Mouse (Mus musculus) kidney, postnatal 25 days (tissue): ENCODE results near the gene Peli1.
A peak's percentile ranks its signal among the peaks of the same experiment; 100 is the strongest.

Experiments
- DNase-seq, 2 experiments: peaks; one replicate each; pipeline ENCODE4 v3.0.0; 2021; ENCODE audit warnings: mixed read lengths in 2 of 2

The Peli1 gene

GRCm38 (mm10) chr11:21093081-21093815 lies 2.2 kb downstream of the Peli1 start:
- DNase-seq = no peak

DNA sequence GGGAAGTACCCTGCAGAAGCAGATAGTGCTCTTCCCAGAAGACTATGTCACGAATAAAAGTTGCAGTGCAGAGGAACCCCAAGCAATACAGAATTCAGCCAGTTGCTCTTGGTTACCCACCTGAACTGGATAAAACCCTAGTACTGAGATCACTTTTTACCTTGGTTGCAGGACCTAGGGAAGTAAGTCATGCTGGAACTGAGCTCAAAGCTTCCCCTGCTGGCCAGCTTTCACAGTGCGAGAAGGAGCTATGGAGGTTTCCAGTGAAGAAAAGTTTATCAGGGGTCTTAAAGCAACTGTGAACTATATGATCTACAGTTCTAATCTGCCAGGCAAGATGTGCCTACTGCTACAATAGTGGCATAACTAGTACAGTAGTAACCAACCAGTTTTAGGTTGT lies 5.5 kb downstream of the Peli1 start:
- peak in 1 of 2 experiments; percentile 5 for DNase-seq

DNA sequence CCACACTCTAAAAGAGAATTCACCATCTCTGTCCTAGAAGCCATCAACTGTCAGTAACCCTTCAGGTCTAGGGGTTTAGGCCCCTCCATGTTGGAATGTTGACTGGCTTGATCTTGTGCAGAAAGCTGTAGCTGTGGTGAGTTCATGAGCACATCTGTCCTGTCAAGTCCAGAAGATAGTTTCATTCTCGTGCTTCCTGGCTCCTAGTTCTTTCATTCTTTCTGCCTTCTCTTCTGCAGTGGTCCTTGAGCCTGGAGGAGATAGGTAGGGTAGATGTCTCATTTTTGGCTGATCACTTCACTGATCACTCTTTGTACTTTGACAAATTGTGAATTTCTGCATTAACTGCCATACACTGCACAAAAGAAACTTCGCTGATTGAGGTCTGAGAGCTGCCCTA lies 7.4 kb downstream of the Peli1 start:
- DNase-seq = no peak

GRCm38 (mm10) chr11:21100704-21101103 lies 9.6 kb downstream of the Peli1 start:
- DNase-seq = no peak

GRCm38 (mm10) chr11:21101286-21101685 lies 10.2 kb downstream of the Peli1 start:
- no peak for DNase-seq

DNA sequence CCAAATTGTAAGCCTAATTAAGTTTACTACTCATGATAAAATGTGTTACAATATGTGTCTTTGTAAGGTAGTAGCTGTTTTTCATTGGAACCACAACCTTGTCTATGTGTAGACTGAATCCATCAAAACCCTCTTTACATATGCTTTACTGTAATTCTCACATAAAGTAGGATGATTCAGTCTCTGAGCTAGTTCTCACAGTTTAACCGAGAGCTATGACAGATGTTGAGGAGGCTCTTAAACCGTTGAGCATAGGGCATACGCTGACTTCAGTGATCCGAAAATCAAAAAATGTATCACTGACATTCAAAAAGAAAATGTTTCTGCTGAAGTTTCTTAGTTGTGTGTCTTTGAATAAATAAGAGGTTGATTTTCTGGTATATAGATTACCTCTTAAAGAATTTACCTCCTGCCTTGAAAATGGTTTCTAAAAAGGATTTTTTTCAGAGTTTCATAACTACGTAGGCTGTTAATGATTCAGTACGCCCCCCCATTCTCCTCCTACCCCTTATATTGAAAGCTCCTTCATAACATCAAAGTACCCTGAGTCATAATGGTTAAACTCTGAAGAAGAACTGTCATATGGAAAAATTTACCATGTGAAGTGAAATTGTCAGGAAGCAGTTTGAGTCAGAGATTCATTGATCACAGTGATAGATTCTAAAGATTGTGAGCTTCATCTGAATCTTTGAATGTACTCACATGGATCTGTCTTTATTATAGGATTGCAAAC lies 11.3 kb downstream of the Peli1 start:
- DNase-seq = no peak

- no peak for DNase-seq
These were observed 12.1 kb downstream of the Peli1 start for GRCm38 (mm10) chr11:21103186-21103585.

DNA sequence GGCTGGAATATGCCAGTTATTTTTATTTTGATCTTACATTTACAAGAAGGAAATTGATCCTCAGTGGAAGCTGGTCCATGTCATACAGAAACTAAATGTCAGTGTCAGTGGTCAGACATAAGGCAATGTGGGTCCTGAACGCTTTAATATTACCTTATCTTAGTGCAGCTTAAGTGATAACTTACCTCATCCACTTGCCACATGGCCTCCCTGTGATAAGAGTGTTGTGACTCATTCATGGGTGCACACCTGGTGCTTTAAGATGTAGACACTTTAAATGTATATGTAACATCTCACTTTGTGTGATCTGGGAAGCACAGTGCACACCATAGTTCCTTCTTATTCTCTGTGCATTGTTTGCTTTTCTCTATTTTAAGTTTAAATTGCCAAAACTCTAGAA lies 14.3 kb downstream of the Peli1 start:
- DNase-seq = no peak

DNA sequence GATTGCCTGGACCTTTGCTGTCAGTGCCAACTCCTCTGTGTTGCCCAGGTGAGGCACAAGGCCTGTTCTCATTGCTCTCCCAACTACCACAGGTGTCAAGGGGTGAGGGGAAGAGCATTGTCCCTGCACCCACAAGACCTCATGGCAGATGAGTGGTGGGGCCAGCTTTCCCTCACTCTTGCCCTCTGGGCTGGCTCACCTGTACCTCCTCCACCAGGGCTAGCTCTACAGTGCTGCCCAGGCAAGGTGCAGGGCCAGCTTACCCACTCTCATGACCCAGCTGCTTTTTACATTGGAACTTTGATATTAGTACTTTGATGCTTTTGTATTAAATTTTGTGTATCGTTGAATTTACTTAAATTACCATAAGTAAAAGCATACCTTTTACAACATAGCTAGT lies 16.0 kb downstream of the Peli1 start:
- no peak for DNase-seq

DNA sequence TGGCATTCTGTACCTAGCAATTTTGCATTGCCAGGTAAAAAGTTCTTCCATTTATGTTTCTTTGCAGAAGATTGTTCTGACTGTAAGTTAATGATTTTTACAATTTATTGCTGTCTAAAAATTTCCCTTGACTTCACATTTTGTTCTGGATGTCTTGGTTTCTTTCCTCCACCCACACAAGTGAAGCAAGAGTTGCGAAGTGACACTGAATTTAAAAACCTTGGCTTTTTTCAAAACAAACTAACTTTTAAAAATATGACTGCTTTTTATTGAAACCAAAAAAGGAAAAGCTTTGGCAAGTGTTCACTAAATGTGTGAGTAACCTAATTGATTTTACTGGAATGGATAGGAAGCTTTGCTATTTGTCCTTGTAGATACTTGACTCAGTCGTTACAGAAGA lies 18.2 kb downstream of the Peli1 start:
- DNase-seq = no peak

GRCm38 (mm10) chr11:21114516-21114915 lies 23.4 kb downstream of the Peli1 start:
- DNase-seq = no peak

- no peak for DNase-seq
These were observed 24.7 kb downstream of the Peli1 start for GRCm38 (mm10) chr11:21115804-21116203.

DNA sequence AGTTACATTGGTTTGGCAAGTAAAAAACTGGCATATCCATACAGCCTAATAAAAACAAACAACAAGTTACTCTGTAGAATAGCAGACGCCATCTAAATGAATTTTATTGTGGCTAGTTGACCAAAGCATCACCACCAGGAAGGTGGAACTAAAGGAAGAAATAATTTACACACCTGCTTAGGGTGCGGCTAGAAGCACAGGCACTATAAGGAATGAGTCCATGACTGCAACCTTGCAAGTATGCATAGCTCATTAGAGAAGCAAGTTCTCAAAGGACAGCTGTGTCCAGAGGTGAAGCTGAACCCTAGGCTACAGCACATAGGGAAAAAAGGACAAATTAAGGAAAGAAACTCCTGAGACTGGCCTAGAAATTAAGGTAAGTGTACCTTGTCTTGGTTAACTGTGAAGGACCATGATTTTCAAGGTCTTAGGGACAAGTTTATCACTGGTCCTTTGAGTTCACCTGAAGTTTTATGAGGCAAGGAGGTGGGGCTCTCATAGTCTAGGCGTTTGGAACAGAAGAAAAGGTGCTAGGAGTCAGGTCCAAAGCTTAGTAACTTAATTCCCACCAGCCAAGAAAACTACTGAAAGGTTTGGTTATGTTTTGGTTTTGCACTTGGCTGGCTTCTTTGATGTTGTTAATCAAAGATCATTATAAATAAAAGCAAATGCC lies 25.7 kb downstream of the Peli1 start:
- no peak for DNase-seq

GRCm38 (mm10) chr11:21121737-21122136 lies 30.6 kb downstream of the Peli1 start:
- DNase-seq = no peak

DNA sequence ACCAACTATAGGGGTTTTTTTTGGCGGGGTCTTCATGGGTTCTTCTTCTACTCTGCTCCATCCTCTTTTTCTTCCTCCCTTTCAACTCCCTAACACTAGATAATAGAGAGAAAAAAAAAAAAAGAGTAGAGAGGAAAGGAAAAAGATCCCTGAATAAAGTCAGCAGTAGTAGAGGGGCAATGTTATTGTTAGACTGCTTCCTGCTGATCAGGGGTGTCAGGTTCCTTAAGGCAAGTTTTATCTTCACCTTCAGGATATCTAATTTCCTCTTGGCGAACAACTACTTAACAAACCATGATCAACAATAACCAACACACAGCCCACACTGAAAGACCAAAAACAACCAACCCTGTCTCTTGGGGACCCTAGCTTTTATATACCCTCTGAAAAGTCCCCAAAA lies 31.3 kb downstream of the Peli1 start:
- no peak for DNase-seq

GRCm38 (mm10) chr11:21131692-21132091 lies 40.6 kb downstream of the Peli1 start:
- DNase-seq = no peak

DNA sequence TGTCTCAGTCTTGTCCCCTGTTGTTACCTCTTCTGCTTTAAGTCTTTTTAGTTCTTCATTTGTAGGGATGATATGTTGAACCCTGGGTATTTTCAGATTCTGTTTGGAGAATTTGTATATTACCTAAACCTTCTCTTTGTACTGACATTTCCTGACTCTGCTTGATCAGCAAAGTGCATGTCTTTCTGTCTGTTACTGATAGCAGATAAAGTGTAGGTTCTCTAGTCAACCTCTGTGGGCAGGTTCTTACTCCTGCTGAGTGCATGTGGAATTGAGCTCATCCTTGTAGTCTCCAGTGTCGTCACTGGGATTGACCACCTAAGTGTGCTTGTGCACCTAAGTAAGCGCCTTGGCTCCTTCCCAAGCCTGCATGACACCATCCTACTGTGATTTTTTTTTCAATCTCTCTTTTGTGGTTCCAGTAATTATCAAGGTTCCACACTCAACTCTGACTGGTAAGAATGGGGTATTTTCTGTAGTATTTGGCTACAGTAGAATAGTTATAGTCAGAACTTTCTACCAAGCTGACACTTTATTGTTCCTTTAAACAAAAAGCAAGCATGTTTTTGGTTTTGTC lies 43.9 kb downstream of the Peli1 start:
- no peak for DNase-seq

- no peak for DNase-seq
These were observed 48.4 kb downstream of the Peli1 start for GRCm38 (mm10) chr11:21139453-21139852.

- no peak for DNase-seq
These were observed 50.2 kb downstream of the Peli1 start for GRCm38 (mm10) chr11:21141242-21141641.

DNA sequence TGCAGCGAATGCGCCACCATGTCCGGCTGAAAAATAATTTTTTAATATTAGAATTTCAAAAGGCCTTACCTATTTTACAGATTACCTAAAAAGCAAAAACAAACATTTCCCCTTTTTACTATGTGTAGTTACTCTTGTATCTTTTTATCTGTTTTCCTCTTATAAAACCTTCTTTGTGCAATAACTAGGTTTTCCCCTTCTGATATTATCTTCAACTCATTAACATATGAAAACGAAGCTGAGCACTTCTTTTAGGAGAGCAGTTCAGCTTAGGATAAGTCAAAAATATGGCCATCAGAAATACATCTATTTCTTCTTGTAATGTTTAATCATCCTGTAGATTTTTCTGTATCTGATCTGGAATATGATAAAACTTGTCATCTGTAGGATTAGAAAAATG lies 50.7 kb downstream of the Peli1 start:
- DNase-seq = no peak

DNA sequence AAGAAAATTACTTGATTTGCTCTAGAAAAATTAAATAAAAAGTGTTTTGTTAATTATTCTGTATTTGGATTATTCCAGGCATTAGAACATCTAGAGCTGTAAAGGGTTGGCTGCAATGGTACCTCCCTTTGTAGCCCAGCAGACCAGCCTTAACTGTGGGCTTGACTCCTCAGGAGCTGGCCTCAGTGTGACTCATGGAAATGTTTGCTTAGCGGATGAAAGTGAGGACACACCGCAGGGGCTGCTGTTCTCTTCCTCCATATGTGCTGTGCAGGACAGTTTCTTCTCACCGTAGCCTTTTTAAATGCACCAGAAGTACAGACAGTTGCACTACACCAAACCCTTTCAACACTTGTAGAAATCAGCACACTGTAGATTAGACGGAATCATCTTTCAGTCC lies 58.4 kb downstream of the Peli1 start:
- DNase-seq = no peak

- no peak for DNase-seq
These were observed 59.2 kb downstream of the Peli1 start for GRCm38 (mm10) chr11:21150316-21150715.

GRCm38 (mm10) chr11:21151672-21152071 lies 60.6 kb downstream of the Peli1 start:
- DNase-seq = no peak

DNA sequence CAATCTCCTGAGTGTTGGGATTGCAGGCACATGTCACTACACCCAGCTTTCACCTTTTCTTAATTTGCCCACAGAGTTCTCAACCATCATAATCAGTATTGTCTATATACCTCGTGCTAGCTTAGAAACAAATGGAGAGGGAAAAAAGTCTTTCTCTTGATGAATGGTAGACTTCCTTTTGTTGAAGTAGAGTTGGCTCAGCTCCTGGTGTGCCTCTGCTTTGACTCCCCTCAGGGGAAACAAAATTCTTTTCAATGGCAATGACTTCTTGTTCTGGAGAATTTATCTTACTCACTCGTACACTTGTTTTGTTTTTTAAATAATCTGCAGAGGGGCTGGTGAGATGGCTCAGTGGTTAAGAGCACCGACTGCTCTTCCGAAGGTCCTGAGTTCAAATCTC lies 62.0 kb downstream of the Peli1 start:
- DNase-seq = peak in 1 of 2 experiments; percentile 22
